In genomic region chr11:82253421-82253820, GRCm38 (mm10) we compare ENCODE assay signal across 25 mouse cellular contexts. TPM values are rescaled to one million over a fixed set of nuclear protein-coding genes. Genes with fewer than 3 reads are reported as not detected.
A peak's percentile ranks its signal among the peaks of the same experiment; 100 is the strongest.
DNase-seq lines count a peak whose midpoint lies in the region; ATAC-seq and TF ChIP-seq lines count a peak whose summit lies in the region.
"Had no signal": no experiment of that assay in that cellular context is flagged by ENCODE, and none has a peak within 500 bp of the region (broad histone marks: within the 10 kb centered on the region; RNA-seq: fewer than 3 reads in every experiment).

No protein-coding gene starts in this region.

- H3K9ac ChIP-seq in forebrain, embryonic 12.5 days: no peak overlapping the region
- H3K9ac ChIP-seq in forebrain, postnatal 0 days: no peak overlapping the region
- no peak overlapping the region for H3K9ac ChIP-seq in midbrain, embryonic 14.5 days (replicated peaks; ENCODE audit: low read length)
- H3K9ac ChIP-seq: embryonic facial prominence, embryonic 13.5 days; hindbrain, embryonic 12.5 days had no signal

- H3K4me2 ChIP-seq in forebrain, embryonic 12.5 days: no peak overlapping the region
- H3K4me2 ChIP-seq in forebrain, postnatal 0 days (ENCODE audit: low read depth): no peak overlapping the region
- no peak overlapping the region for H3K4me2 ChIP-seq in midbrain, embryonic 14.5 days (ENCODE audit: low read length)
- H3K4me2 ChIP-seq: embryonic facial prominence, embryonic 13.5 days; hindbrain, embryonic 12.5 days had no signal

- 27% methylated on average over 4 of the region's 4 CpGs for WGBS in forebrain, embryonic 12.5 days
- WGBS in forebrain, postnatal 0 days: 9% methylated on average over 4 of the region's 4 CpGs
- WGBS in midbrain, embryonic 14.5 days: 24% methylated on average over 4 of the region's 4 CpGs
- WGBS in midbrain, embryonic 10.5 days: 68% methylated on average over 4 of the region's 4 CpGs

- ATAC-seq in forebrain, embryonic 12.5 days (ENCODE audit: low FRiP score): peak; percentile 39; the same call in 1 of the 2 replicates
- ATAC-seq in forebrain, postnatal 0 days: no peak
- no peak for ATAC-seq in midbrain, embryonic 14.5 days (ENCODE audit: low FRiP score, low TSS enrichment)

- no peak for DNase-seq in forebrain, postnatal 0 days
- DNase-seq in layer of hippocampus, adult 9-11 months: peak; percentile 6
- DNase-seq in layer of hippocampus, adult 8-10 months (ENCODE audit: low spot score in 2 of 2): no peak
- DNase-seq in midbrain, embryonic 14.5 days: peak; percentile 65
- DNase-seq in midbrain, embryonic 10.5 days (ENCODE audit: low spot score): no peak
- peak; percentile 38 to 44 for DNase-seq in right cerebral cortex, postnatal 10 days (ENCODE audit: low spot score in 2 of 2)
- DNase-seq in right cerebral cortex, postnatal 36 days (ENCODE audit: low spot score in 2 of 2): no peak
- DNase-seq: adrenal gland, postnatal 10 days; cerebellum, adult 11-12 months; cerebellum, adult 9-10 months; cerebellum, postnatal 25 days; gastrocnemius, postnatal 10 days; heart, adult 18-20 months; heart, postnatal 10 days; heart, postnatal 4 days had no signal

- H3K4me1 ChIP-seq in forebrain, embryonic 12.5 days: peaks cover 27% of the 10 kb centered on the region
- no peaks in the 10 kb centered on the region for H3K4me1 ChIP-seq in forebrain, postnatal 0 days (ENCODE audit: insufficient read depth)
- peaks cover 12% of the 10 kb centered on the region; the same call in 1 of the 2 replicates for H3K4me1 ChIP-seq in midbrain, embryonic 14.5 days (ENCODE audit: control insufficient read depth, insufficient read depth, low read length)
- peaks cover 17% of the 10 kb centered on the region for H3K4me1 ChIP-seq in midbrain, embryonic 10.5 days
- H3K4me1 ChIP-seq: embryonic facial prominence, embryonic 13.5 days had no signal

- no peaks in the 10 kb centered on the region for H3K9me3 ChIP-seq in forebrain, embryonic 12.5 days
- H3K9me3 ChIP-seq in forebrain, postnatal 0 days (ENCODE audit: low read length): no peaks in the 10 kb centered on the region
- no peaks in the 10 kb centered on the region for H3K9me3 ChIP-seq in midbrain, embryonic 14.5 days (ENCODE audit: control insufficient read depth, low read length)
- no peaks in the 10 kb centered on the region for H3K9me3 ChIP-seq in midbrain, embryonic 10.5 days (replicated peaks)
- H3K9me3 ChIP-seq: embryonic facial prominence, embryonic 13.5 days; heart, embryonic 10.5 days; hindbrain, embryonic 12.5 days had no signal

- peaks cover 18% of the 10 kb centered on the region for H3K27me3 ChIP-seq in forebrain, embryonic 12.5 days
- no peaks in the 10 kb centered on the region for H3K27me3 ChIP-seq in forebrain, postnatal 0 days (ENCODE audit: insufficient read depth, low read length)
- no peaks in the 10 kb centered on the region for H3K27me3 ChIP-seq in midbrain, embryonic 14.5 days (ENCODE audit: control insufficient read depth, insufficient read depth, low read length)
- peaks cover 31% of the 10 kb centered on the region for H3K27me3 ChIP-seq in midbrain, embryonic 10.5 days (ENCODE audit: low read depth, poor library complexity, severe bottlenecking)

- TF ChIP-seq CTCF in forebrain, postnatal 0 days (IDR thresholded peaks at IDR 0.05; ENCODE audit: low read depth): no peak

- H3K27ac ChIP-seq in forebrain, embryonic 12.5 days: peak overlapping the region; percentile 44; the same call in 1 of the 2 replicates
- H3K27ac ChIP-seq in forebrain, postnatal 0 days (ENCODE audit: low read depth, low read length): no peak overlapping the region
- H3K27ac ChIP-seq in midbrain, embryonic 14.5 days (replicated peaks; ENCODE audit: low read depth, low read length): no peak overlapping the region
- H3K27ac ChIP-seq in midbrain, embryonic 10.5 days (replicated peaks): no peak overlapping the region
- H3K27ac ChIP-seq: embryonic facial prominence, embryonic 13.5 days; heart, embryonic 10.5 days; hindbrain, embryonic 12.5 days had no signal

- no peak overlapping the region for H3K4me3 ChIP-seq in forebrain, embryonic 12.5 days (replicated peaks)
- no peak overlapping the region for H3K4me3 ChIP-seq in forebrain, postnatal 0 days (ENCODE audit: low read depth, low read length)
- H3K4me3 ChIP-seq in midbrain, embryonic 14.5 days (replicated peaks; ENCODE audit: low read depth, low read length): no peak overlapping the region
- no peak overlapping the region for H3K4me3 ChIP-seq in midbrain, embryonic 10.5 days
- H3K4me3 ChIP-seq: embryonic facial prominence, embryonic 13.5 days; heart, embryonic 10.5 days; hindbrain, embryonic 12.5 days had no signal

- H3K36me3 ChIP-seq in forebrain, embryonic 12.5 days (replicated peaks): no peaks in the 10 kb centered on the region
- H3K36me3 ChIP-seq in forebrain, postnatal 0 days (ENCODE audit: insufficient read depth): no peaks in the 10 kb centered on the region
- H3K36me3 ChIP-seq in midbrain, embryonic 14.5 days (ENCODE audit: control insufficient read depth, insufficient read depth, low read length): no peaks in the 10 kb centered on the region
- no peaks in the 10 kb centered on the region for H3K36me3 ChIP-seq in midbrain, embryonic 10.5 days
- H3K36me3 ChIP-seq: embryonic facial prominence, embryonic 13.5 days; heart, embryonic 10.5 days; hindbrain, embryonic 12.5 days had no signal

RNA-seq across cellular contexts. Expression of gene Ccl1, which starts 52.1 kb away (rescaled TPM):
- not detected in 2 replicates for polyA plus RNA-seq in forebrain, embryonic 12.5 days (2016; fragmentation: Nextera tagmentation; extraction: Ambion mirVana)
- not detected in 2 replicates for total RNA-seq in forebrain, postnatal 0 days (2014; rRNA removed)
- 0.46 TPM in 1 of 2 replicates, not detected in the other for polyA plus RNA-seq in forebrain, postnatal 0 days (2015; fragmentation: Nextera tagmentation; extraction: Ambion mirVana)
- not detected for total RNA-seq in layer of hippocampus, adult 8-10 months (2022)
- polyA plus RNA-seq in midbrain, embryonic 14.5 days (2014; fragmentation: Nextera tagmentation; extraction: Ambion mirVana): 1.1 and 1.3 TPM in 2 replicates
- polyA plus RNA-seq in midbrain, embryonic 10.5 days (2016; fragmentation: Nextera tagmentation; extraction: Ambion mirVana): not detected in 2 replicates
- total RNA-seq: adrenal gland, postnatal 10 days; adrenal gland, postnatal 4 days; gastrocnemius, postnatal 10 days; gastrocnemius, postnatal 4 days; heart, adult 18-20 months; heart, postnatal 10 days; heart, postnatal 4 days; MEL had no signal
- polyA plus RNA-seq: C2C12; cortical plate, adult 2 months; embryonic facial prominence, embryonic 13.5 days; heart, embryonic 10.5 days; heart, embryonic 14.5 days; hindbrain, embryonic 12.5 days had no signal

Comparison
In these comparisons a context has a peak if more than half of its experiments do, and no peak if none do; other contexts are left out.
1. DNase-seq: peak in layer of hippocampus, adult 9-11 months (single experiment), midbrain, embryonic 14.5 days (single experiment) and right cerebral cortex, postnatal 10 days (2 of 2); none in forebrain, postnatal 0 days (single experiment), layer of hippocampus, adult 8-10 months (0 of 2), midbrain, embryonic 10.5 days (single experiment) and right cerebral cortex, postnatal 36 days (0 of 2).